Mouse (Mus musculus) adipocyte (in vitro differentiated cells): ENCODE measurements around the gene Tas2r114.
A peak's percentile ranks its signal among the peaks of the same experiment; 100 is the strongest.

Source experiments
- DNase-seq: peaks from one replicate; pipeline ENCODE4 v3.0.0-alpha.2; 2016; ENCODE audit warnings: low spot score

Gene Tas2r114

GRCm38 (mm10) chr6:131689963-131690362, at the start of gene Tas2r114:
Gene Tas2r114, minus strand, starts transcription at chr6:131690063.
- no peak for DNase-seq

GRCm38 (mm10) chr6:131712803-131713202, 22.9 kb upstream of the Tas2r114 start:
- peak; percentile 41 for DNase-seq

- no peak for DNase-seq
Measured at GRCm38 (mm10) chr6:131687395-131687794, 2.5 kb downstream of the Tas2r114 start, which contains the start of gene Tas2r105. Gene Tas2r105, minus strand, starts transcription at chr6:131687495.

GRCm38 (mm10) chr6:131685644-131686043, 4.2 kb downstream of the Tas2r114 start, which contains the start of gene Tas2r104:
Gene Tas2r104, minus strand, starts transcription at chr6:131685744.
- no peak for DNase-seq

- no peak for DNase-seq
Measured at GRCm38 (mm10) chr6:131678786-131679185, 11.1 kb downstream of the Tas2r114 start, which contains the start of gene Tas2r106. Gene Tas2r106, minus strand, starts transcription at chr6:131678886.

GRCm38 (mm10) chr6:131660049-131660448, 29.8 kb downstream of the Tas2r114 start, which contains the start of gene Tas2r107:
Gene Tas2r107, minus strand, starts transcription at chr6:131660149.
- no peak for DNase-seq
